Mouse (Mus musculus) olfactory bulb, adult 2 months (tissue): ENCODE data around the gene Mrpl43.

Source experiments
- CTCF ChIP-seq: fragments of 200-500 bp; IDR thresholded peaks from 2 replicates; pipeline ENCODE4 v1.5.1; 2012; ENCODE audit warnings: low read depth, mild to moderate bottlenecking, low read length, moderate library complexity; ENCODE audit not compliant: insufficient read depth
- POLR2A ChIP-seq: fragments of 200-500 bp; IDR thresholded peaks from 2 replicates; pipeline ENCODE4 v1.6.1; 2012; ENCODE audit warnings: mild to moderate bottlenecking, low read depth, low read length, moderate library complexity; ENCODE audit not compliant: insufficient read depth

DNA sequence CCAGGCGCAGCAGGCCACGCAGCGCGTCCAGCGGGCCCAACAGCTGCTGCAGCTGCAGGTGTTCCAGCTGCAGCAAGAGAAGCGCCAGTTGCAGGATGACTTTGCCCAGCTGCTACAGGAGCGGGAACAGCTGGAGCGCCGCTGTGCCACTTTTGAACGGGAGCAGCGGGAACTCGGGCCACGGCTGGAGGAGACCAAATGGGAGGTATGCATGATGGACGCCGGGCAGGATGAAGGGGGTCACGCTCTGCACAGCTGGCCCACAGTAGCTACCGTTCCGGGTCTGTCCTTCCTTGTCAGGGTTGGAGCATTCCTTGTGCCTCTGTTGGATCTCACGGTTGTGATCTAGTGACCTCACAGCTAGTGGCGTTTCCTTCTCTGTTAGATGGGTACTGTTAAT is 18.5 kb upstream of the Mrpl43 start:
- no peak for TF ChIP-seq POLR2A
- no peak for TF ChIP-seq CTCF
